Mouse (Mus musculus) embryonic facial prominence, embryonic 13.5 days (tissue): Measurements from ENCODE around the gene Mdm2. TPM values are rescaled to one million over a fixed set of nuclear protein-coding genes. Genes with fewer than 3 reads are reported as not detected.

ENCODE experiments used
- ATAC-seq: fragments of 200-750 bp; cut with Nextera tagmentation; 2 replicates; pipeline ENCODE4 v1.8.0; 2017; ENCODE audit warnings: low read depth; ENCODE audit not compliant: insufficient number of reproducible peaks, insufficient read depth, low FRiP score, low TSS enrichment
- H3K27ac ChIP-seq: fragments of 300-500 bp; sonication (generic); 2 replicates; pipeline ENCODE4 v1.5.1; 2015; ENCODE audit warnings: moderate library complexity, mild to moderate bottlenecking, inconsistent platforms
- H3K27me3 ChIP-seq: fragments of 300-500 bp; sonication (generic); 2 replicates; pipeline ENCODE4 v1.6.1; 2015; ENCODE audit warnings: mild to moderate bottlenecking, inconsistent platforms
- H3K36me3 ChIP-seq: fragments of 300-500 bp; sonication (generic); 2 replicates; pipeline ENCODE4 v1.6.1; 2015; ENCODE audit warnings: mild to moderate bottlenecking, inconsistent platforms
- H3K4me1 ChIP-seq: fragments of 300-500 bp; sonication (generic); 2 replicates; pipeline ENCODE4 v1.6.1; 2015; ENCODE audit warnings: inconsistent platforms
- H3K4me2 ChIP-seq: fragments of 300-500 bp; sonication (generic); 2 replicates; pipeline ENCODE4 v1.6.1; 2015; ENCODE audit warnings: moderate library complexity, mild to moderate bottlenecking, inconsistent platforms
- H3K4me3 ChIP-seq: fragments of 300-500 bp; sonication (generic); 2 replicates; pipeline ENCODE4 v1.5.1; 2015; ENCODE audit warnings: mild to moderate bottlenecking, inconsistent platforms
- H3K9ac ChIP-seq: fragments of 300-500 bp; sonication (generic); 2 replicates; pipeline ENCODE4 v1.6.1; 2015; ENCODE audit warnings: mild to moderate bottlenecking, inconsistent platforms
- H3K9me3 ChIP-seq: fragments of 300-500 bp; sonication (generic); 2 replicates; pipeline ENCODE4 v1.6.1; 2016; ENCODE audit warnings: inconsistent platforms
- whole genome bisulfite sequencing: fragments of 180-500 bp; shearing (Covaris S2); methylation state at CpG from one replicate; pipeline ENCODE4 v1.1.7; 2015; ENCODE audit warnings: mixed read lengths; 5-methylcytosine and 5-hydroxymethylcytosine counted together
- polyA plus RNA-seq: library from polyadenylated mRNA; unstranded; fragments of >200 nt; fragmentation: Nextera tagmentation; extraction: Ambion mirVana; gene quantifications from 2 replicates; pipeline ENCODE4 v1.2.1, GENCODE M21; 2015

The Mdm2 gene
- polyA plus RNA-seq, 1 experiment from 2014 or later, result 49.3 TPM

DNA sequence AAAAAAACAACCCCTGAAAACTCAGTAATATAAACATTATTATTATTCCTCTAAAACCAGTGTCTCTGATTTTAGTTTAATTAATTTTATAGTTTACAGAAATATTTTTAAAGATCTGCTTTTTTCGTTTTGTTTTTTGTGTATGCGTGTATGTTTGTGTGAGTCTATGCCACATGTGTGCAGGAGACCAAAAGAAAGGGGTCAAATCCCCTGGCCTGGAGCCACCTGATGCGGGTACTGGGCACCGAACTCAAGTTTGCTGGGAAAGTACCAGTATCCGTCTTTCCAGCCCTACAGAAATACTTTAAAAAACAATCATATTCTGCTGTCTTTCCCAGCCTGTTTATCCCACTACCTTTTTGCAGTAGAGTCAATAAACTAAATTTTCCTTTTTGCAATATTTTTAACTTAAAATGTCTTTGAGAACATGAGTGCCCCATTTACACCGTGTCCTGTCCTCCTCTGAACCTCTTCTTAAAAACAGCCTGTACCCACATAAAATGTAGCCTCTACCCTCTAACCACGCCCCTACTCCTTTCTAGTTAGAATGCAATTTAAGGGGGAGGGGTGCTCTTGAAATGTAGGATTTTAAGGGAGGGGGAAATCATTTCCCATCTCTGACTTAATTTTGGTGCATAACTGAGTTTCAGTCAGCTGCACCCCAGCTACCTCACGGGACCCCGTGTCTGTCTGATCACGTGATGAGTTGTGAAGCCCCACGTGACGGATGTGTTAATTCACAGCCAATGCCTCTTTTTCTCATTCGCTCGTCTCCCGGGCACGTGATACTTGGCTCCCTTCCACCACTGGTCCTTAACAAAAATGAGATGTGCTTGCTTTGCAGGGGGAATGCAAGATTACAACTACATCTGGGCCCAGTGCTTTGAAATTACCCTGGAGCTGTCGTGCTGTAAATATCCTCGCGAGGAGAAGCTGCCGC is 35.2 kb downstream of the Mdm2 start:
- Histone ChIP-seq H3K36me3 (no peaks in the 10 kb centered on the region), H3K27ac (no peak overlapping the region), H3K9ac (no peak overlapping the region), H3K27me3 (no peaks in the 10 kb centered on the region), H3K9me3 (no peaks in the 10 kb centered on the region), H3K4me3 (peak overlapping the region; percentile 23), H3K4me2 (peak overlapping the region; percentile 55), H3K4me1 (peaks cover 29% of the 10 kb centered on the region)
- 34% methylated on average over 20 of the region's 20 CpGs for WGBS
- ATAC-seq, result 0 out of 2 replicates have a peak, but pooled peaks have one; percentile 15

DNA sequence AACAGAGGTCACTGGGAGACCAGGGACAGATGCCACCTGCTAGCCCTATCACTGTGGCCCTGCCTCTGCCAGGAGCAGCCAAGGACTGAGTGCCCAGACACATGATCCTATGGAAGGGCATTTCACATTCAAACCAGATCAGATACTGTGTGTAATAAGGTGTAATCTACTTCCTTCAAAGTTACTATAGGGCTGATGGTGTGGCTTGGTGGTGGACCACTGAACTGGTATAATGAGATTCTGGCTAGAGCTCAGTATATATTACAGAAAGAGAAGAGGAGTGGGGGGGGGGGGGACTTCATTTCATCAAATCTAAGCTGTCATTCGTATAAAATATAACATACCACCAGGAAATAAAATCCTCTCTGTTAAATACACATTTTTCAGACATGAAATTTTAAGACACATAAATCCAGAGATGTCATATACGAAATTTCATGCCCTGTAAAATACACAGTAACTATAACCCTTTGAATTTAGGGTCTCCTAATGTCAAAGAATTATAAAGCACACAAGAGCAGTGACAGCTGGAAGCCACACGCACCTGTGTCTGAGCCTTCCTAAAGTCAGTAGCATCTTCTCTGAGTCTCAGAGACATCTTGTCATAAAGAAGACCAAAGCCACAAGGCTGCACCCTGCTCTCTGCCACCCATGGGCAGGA is 36.1 kb downstream of the Mdm2 start:
- H3K27me3 ChIP-seq, result no peaks in the 10 kb centered on the region
- no peak overlapping the region for H3K27ac ChIP-seq
- peaks cover 38% of the 10 kb centered on the region for H3K4me1 ChIP-seq
- 76% methylated on average over 3 of the region's 3 CpGs for WGBS
- no peak overlapping the region for H3K4me3 ChIP-seq
- no peaks in the 10 kb centered on the region for H3K36me3 ChIP-seq
- no peaks in the 10 kb centered on the region for H3K9me3 ChIP-seq
- H3K4me2 ChIP-seq, result no peak overlapping the region
- H3K9ac ChIP-seq, result no peak overlapping the region
- no peak for ATAC-seq

DNA sequence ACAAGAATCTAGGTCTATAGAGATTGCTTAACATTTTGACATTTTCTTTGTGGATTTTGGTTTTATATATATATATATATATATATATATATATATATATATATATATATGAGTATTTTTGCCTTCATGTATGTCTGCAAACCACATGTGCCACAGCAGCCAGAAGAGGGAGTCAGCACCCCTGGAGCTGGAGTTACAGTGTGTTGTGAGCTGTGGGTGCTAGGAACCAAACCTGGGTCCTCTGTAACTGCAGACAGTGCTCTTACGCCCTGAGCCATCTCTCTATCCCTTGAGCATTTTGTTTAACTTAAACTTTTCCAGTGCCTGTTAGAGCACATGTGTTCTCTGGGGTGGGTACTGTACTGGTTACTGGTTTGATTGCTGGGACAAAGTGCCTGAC is 36.6 kb downstream of the Mdm2 start:
- Histone ChIP-seq H3K9ac (no peak overlapping the region), H3K9me3 (no peaks in the 10 kb centered on the region), H3K4me2 (no peak overlapping the region), H3K4me3 (no peak overlapping the region), H3K36me3 (no peaks in the 10 kb centered on the region), H3K27ac (no peak overlapping the region), H3K27me3 (no peaks in the 10 kb centered on the region), H3K4me1 (peaks cover 43% of the 10 kb centered on the region)
- WGBS, result 90% methylated on average over 1 of the region's 1 CpGs
- no peak for ATAC-seq

DNA sequence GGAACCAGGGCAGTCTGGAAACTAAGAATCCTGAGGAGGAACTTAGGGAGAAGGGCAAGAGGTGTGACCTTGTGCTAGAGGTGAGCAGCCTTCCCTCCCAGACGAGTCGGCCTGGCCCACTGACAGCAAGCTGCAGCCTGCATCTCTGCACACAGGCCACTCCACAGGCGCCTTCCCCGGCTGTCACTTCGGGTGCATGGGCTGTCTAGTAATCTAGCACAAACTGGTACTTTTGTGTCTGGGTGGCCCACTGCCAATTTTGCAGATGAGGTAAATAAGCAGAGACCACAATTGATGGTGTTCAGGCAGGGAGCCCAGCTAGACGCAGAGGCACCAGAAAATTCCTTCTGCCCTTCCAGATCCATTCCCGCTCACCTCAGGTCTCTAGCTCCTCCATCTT is 37.9 kb downstream of the Mdm2 start:
- H3K4me2 ChIP-seq, result no peak overlapping the region
- peaks cover 45% of the 10 kb centered on the region for H3K4me1 ChIP-seq
- no peaks in the 10 kb centered on the region for H3K27me3 ChIP-seq
- no peaks in the 10 kb centered on the region for H3K36me3 ChIP-seq
- H3K9ac ChIP-seq, result no peak overlapping the region
- H3K4me3 ChIP-seq, result no peak overlapping the region
- H3K9me3 ChIP-seq, result no peaks in the 10 kb centered on the region
- 35% methylated on average over 7 of the region's 7 CpGs for WGBS
- peak; percentile 48; the same call in 1 of the 2 replicates for ATAC-seq
- H3K27ac ChIP-seq, result peak overlapping the region; percentile 58; the same call in 1 of the 2 replicates

DNA sequence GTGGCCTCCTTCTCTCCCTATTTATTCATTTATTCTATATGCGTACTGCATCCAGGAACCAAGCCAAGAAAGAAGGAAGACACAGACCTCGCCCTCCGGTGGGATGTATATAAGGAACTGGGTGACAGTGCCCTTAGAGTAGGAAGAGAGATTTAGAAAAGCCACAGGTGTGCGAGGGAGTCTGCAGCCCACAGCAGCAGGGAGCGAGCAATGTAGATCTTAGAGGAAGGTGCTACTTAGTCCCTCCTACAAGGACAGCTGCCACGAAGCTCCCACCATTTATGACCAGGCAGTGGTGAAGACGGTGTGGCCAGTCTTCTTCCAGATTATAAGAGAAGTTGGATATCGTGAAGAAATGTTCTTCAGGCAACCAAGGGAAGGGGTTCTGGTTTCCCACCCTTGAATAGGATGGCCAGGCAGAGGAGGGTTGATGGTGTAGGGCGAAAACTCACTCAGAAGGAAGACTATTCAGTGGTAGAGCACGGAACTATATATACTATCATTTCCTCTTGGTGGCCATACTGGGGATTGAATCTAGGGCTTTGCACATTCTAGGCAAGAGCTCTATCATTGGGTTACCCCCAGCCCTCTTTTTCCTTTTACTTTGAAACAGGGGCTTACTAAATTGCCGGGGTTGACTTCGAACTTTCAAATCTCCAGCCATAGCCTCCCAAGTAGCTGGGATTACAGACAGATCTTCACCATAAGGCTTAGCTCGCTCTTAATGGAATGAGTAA is 38.5 kb downstream of the Mdm2 start:
- H3K9me3 ChIP-seq, result no peaks in the 10 kb centered on the region
- H3K4me1 ChIP-seq, result peaks cover 45% of the 10 kb centered on the region
- WGBS, result 84% methylated on average over 13 of the region's 13 CpGs
- H3K36me3 ChIP-seq, result no peaks in the 10 kb centered on the region
- no peaks in the 10 kb centered on the region for H3K27me3 ChIP-seq
- H3K4me2 ChIP-seq, result no peak overlapping the region
- ATAC-seq, result no peak
- no peak overlapping the region for H3K9ac ChIP-seq
- H3K4me3 ChIP-seq, result no peak overlapping the region
- peak overlapping the region; percentile 58; the same call in 1 of the 2 replicates for H3K27ac ChIP-seq

DNA sequence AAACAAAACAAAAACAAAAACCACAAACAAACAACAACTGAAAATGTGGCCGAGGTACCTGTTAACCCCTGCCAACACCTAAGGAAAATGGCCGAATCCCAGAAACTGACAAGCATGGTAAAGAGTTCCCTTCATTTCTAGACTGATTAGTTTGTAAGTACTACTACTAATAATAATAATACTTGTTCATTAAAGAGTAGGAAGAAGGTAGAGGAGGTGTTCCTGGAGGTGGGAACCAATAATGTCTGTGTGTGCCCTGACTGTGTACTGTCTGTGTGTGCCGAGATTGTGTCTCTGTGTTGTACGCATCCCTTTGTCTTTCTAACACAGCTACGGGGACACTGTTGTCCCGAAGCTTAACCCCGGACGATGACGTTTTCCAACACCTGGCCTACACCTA is 39.3 kb downstream of the Mdm2 start:
- WGBS, result 87% methylated on average over 9 of the region's 9 CpGs
- H3K36me3 ChIP-seq, result no peaks in the 10 kb centered on the region
- no peak overlapping the region for H3K27ac ChIP-seq
- H3K9me3 ChIP-seq, result no peaks in the 10 kb centered on the region
- H3K4me1 ChIP-seq, result peaks cover 39% of the 10 kb centered on the region
- no peak for ATAC-seq
- H3K4me2 ChIP-seq, result no peak overlapping the region
- no peak overlapping the region for H3K4me3 ChIP-seq
- no peak overlapping the region for H3K9ac ChIP-seq
- no peaks in the 10 kb centered on the region for H3K27me3 ChIP-seq

DNA sequence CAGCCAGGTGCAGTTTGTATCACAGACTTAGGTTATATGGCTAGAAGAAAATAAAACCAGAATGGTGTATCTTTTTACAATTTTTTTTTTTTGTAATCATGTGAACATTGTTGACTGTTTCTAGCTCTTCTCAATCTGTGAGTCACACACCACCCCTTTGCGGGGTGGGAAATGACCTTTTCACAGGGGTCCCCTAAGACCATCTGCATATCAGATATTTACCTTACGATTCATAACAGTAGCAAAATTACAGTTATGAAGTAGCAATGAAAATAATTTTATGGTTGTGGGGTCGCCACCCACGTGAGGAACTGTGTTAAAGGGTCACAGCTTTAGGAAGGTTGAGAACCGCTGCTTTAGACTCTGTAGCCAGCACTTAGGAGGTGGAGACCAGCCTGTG is 39.8 kb downstream of the Mdm2 start:
- Histone ChIP-seq H3K27ac (no peak overlapping the region), H3K9ac (no peak overlapping the region), H3K36me3 (no peaks in the 10 kb centered on the region), H3K4me2 (no peak overlapping the region), H3K4me1 (peaks cover 35% of the 10 kb centered on the region), H3K27me3 (no peaks in the 10 kb centered on the region), H3K4me3 (no peak overlapping the region), H3K9me3 (no peaks in the 10 kb centered on the region)
- no peak for ATAC-seq
- WGBS, result 85% methylated on average over 5 of the region's 5 CpGs

DNA sequence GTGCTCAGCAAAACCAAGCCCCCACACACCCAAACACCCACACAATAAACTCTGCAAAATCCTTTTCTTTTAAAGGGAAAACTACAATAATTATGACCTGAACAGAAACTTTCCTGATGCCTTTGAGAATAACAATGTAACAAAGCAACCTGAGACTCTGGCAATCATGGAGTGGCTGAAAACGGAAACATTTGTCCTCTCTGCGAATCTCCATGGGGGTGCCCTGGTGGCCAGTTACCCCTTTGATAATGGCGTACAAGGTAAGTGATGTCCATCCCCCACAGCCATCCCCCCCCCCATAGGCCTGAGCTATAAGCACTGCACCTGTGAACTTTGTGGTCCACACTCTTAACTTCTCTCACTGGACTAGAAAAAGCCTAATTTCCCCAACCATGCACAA is 40.5 kb downstream of the Mdm2 start:
- Histone ChIP-seq H3K4me1 (peaks cover 36% of the 10 kb centered on the region), H3K36me3 (no peaks in the 10 kb centered on the region), H3K27ac (peak overlapping the region; percentile 64; the same call in 1 of the 2 replicates), H3K9ac (no peak overlapping the region), H3K27me3 (no peaks in the 10 kb centered on the region), H3K4me3 (no peak overlapping the region), H3K4me2 (no peak overlapping the region), H3K9me3 (no peaks in the 10 kb centered on the region)
- no peak for ATAC-seq
- 48% methylated on average over 3 of the region's 3 CpGs for WGBS

DNA sequence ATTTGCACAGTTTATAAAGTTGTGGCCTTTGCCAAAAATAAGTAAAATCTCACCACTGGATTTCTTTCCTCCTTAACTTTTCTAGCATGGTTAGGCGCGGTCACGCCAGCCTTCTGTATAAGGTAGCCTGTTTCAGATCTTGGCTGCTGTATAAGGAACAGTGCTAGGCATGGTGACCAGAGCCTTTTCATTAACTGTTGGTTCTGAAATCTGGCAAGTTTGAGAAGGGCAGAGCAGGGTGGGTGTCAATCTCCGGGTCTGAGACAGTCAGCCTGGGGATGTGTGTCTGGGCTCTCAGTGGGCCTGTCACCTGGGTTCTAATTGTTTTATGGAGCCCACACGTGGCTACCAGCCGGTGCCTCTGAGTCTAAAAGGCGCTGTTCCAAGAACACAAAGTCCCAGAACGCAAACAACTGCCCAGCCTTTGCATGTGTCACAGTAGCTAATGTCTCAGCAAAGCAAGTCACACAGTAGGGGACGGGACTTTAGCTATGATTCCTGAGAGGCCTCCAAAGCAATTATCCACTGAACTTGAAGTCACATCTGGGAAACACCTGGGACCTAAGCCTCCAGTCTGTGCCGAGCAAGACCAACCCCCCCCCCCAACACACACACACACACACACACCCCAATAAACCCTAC is 41.0 kb downstream of the Mdm2 start:
- Histone ChIP-seq H3K4me2 (no peak overlapping the region), H3K36me3 (no peaks in the 10 kb centered on the region), H3K27ac (peak overlapping the region; percentile 64), H3K4me3 (no peak overlapping the region), H3K27me3 (no peaks in the 10 kb centered on the region), H3K9me3 (no peaks in the 10 kb centered on the region), H3K4me1 (peaks cover 36% of the 10 kb centered on the region), H3K9ac (no peak overlapping the region)
- WGBS, result 41% methylated on average over 10 of the region's 10 CpGs
- ATAC-seq, result peak; percentile 53; the same call in 1 of the 2 replicates

DNA sequence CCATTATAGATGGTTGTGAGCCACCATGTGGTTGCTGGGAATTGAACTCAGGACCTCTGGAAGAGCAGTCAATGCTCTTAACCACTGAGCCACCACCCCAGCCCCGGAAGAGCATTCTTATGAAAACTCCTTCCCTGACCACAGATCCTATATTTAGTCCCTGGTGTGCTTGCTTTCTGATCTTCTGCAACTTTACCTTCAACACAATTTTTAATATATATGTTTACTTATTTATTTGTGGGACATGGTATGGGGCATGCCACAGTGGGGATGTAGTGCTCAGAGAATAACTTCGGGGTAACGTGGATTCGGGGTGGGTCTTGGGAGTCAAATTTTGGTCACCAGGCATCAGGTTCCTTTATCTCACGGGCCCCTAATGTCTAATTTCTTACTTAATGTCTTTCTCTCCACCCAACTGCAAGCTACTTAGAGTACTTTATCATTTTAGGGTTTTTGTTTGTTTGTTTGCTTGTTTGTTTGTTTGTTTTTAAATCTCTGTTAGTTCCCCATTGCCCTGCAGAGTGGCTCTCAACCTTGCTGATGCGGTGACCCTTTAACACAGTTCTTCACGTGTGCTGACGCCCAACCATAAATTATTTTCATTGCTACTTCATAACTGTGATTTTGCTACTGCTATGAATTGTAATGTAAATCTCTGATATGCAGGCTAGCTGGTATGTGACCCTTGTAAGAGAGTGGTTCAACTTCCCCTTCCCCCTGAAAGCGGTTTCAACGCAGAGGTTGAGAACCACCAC is 41.8 kb downstream of the Mdm2 start:
- WGBS, result 75% methylated on average over 10 of the region's 10 CpGs
- H3K27ac ChIP-seq, result peak overlapping the region; percentile 17; the same call in 1 of the 2 replicates
- no peaks in the 10 kb centered on the region for H3K36me3 ChIP-seq

More for the DNA sequence above, 41.8 kb downstream of the Mdm2 start:
- no peak overlapping the region for H3K9ac ChIP-seq
- no peak overlapping the region for H3K4me2 ChIP-seq
- peaks cover 41% of the 10 kb centered on the region for H3K4me1 ChIP-seq
- no peak overlapping the region for H3K4me3 ChIP-seq
- ATAC-seq, result no peak
- H3K9me3 ChIP-seq, result no peaks in the 10 kb centered on the region
- H3K27me3 ChIP-seq, result no peaks in the 10 kb centered on the region
